Mouse (Mus musculus) MEL (cell line): ENCODE measurements around the gene Gh. TPM values are rescaled to one million over a fixed set of nuclear protein-coding genes. Genes with fewer than 3 reads are reported as not detected.

ENCODE experiments used
- DNase-seq: peaks from one replicate; pipeline ENCODE4 v3.0.0; 2011; ENCODE audit warnings: low read depth, low spot score
- H3K27ac ChIP-seq: 2 replicates; pipeline ENCODE4 v1.5.1; 2012; ENCODE audit warnings: low read depth, mild to moderate bottlenecking, control low read depth, low read length, moderate library complexity; ENCODE audit not compliant: control insufficient read depth
- H3K27me3 ChIP-seq, 2 experiments: fragments of 150-350 bp in 1 of 2; sonication (generic) in 1 of 2; 2 replicates each; pipeline ENCODE4 v1.6.1; 2012; ENCODE audit warnings: low read length in 2 of 2, mild to moderate bottlenecking in 2 of 2, improper control_type of control experiment in 1 of 2, moderate library complexity in 1 of 2; ENCODE audit not compliant: insufficient read depth in 2 of 2, control insufficient read depth in 1 of 2
- H3K36me3 ChIP-seq, 2 experiments: 2 replicates each; pipeline ENCODE4 v1.6.1; 2012 to 2014; ENCODE audit warnings: low read length in 2 of 2, improper control_type of control experiment in 1 of 2, inconsistent platforms in 1 of 2, mild to moderate bottlenecking in 1 of 2; ENCODE audit not compliant: insufficient read depth in 2 of 2, control insufficient read depth in 1 of 2
- H3K4me1 ChIP-seq, 2 experiments: fragments of 150-350 bp in 1 of 2; sonication (generic) in 1 of 2; 2 replicates each; pipeline ENCODE4 v1.6.1; 2012; ENCODE audit warnings: low read length in 2 of 2, improper control_type of control experiment in 1 of 2, mild to moderate bottlenecking in 1 of 2; ENCODE audit not compliant: insufficient read depth in 2 of 2, control insufficient read depth in 1 of 2
- H3K4me3 ChIP-seq, 2 experiments: fragments of 150-350 bp in 1 of 2; sonication (generic) in 1 of 2; 2 replicates each; pipeline ENCODE4 v1.5.1; 2012; ENCODE audit warnings: low read depth in 2 of 2, low read length in 2 of 2, mild to moderate bottlenecking in 2 of 2, moderate library complexity in 2 of 2, control low read depth in 1 of 2, improper control_type of control experiment in 1 of 2; ENCODE audit not compliant: control insufficient read depth in 1 of 2, insufficient read depth in 1 of 2
- H3K79me2 ChIP-seq: 2 replicates; pipeline ENCODE4 v1.6.1; 2012; ENCODE audit warnings: mild to moderate bottlenecking, low read length, moderate library complexity; ENCODE audit not compliant: control insufficient read depth, poor library complexity, insufficient read depth
- H3K9ac ChIP-seq: 2 replicates; pipeline ENCODE4 v1.6.1; 2012; ENCODE audit warnings: low read depth, mild to moderate bottlenecking, control low read depth, low read length, moderate library complexity; ENCODE audit not compliant: control insufficient read depth, poor library complexity, severe bottlenecking
- H3K9me3 ChIP-seq: fragments of 150-350 bp; sonication (generic); replicated peaks from 2 replicates; pipeline ENCODE4 v1.6.1; 2012; ENCODE audit warnings: mild to moderate bottlenecking, low read length, improper control_type of control experiment, moderate library complexity; ENCODE audit not compliant: insufficient read depth
- BHLHE40 ChIP-seq: IDR thresholded peaks from 2 replicates; pipeline ENCODE4 v1.6.1; 2012; ENCODE audit warnings: low read depth, mild to moderate bottlenecking, inconsistent platforms, low read length, improper control_type of control experiment, borderline replicate concordance
- CHD2 ChIP-seq: IDR thresholded peaks from 2 replicates; pipeline ENCODE4 v1.6.1; 2011; ENCODE audit warnings: low read length, improper control_type of control experiment
- CTCF ChIP-seq, 3 experiments: IDR thresholded peaks in 2 of 3; conservative IDR thresholded peaks in 1 of 3; 2 replicates each; pipeline ENCODE4 v1.5.1; 2011 to 2012; ENCODE audit warnings: low read length in 3 of 3, low read depth in 2 of 3, mild to moderate bottlenecking in 2 of 3, improper control_type of control experiment in 1 of 3, inconsistent platforms in 1 of 3, mixed read lengths in 1 of 3, moderate library complexity in 1 of 3; ENCODE audit not compliant: control insufficient read depth in 1 of 3, insufficient read depth in 1 of 3, poor library complexity in 1 of 3, severe bottlenecking in 1 of 3
- EP300 ChIP-seq, 2 experiments: IDR thresholded peaks; 2 replicates each; pipeline ENCODE4 v1.6.1; 2011; ENCODE audit warnings: improper control_type of control experiment in 2 of 2, low read length in 2 of 2, low read depth in 1 of 2, mild to moderate bottlenecking in 1 of 2
- KAT2A ChIP-seq: conservative IDR thresholded peaks from 2 replicates; pipeline ENCODE4 v1.6.1; 2012; ENCODE audit warnings: low read depth, low read length, improper control_type of control experiment, inconsistent platforms
- MAFK ChIP-seq: IDR thresholded peaks from 2 replicates; pipeline ENCODE4 v1.6.1; 2011; ENCODE audit warnings: low read depth, mild to moderate bottlenecking, low read length, improper control_type of control experiment, borderline replicate concordance
- MAX ChIP-seq: IDR thresholded peaks from 2 replicates; pipeline ENCODE4 v1.6.1; 2011; ENCODE audit warnings: low read length, improper control_type of control experiment
- MEF2A ChIP-seq: IDR thresholded peaks from 2 replicates; pipeline ENCODE4 v1.6.1; 2014; ENCODE audit warnings: low read depth, mild to moderate bottlenecking, inconsistent platforms, low read length, improper control_type of control experiment; ENCODE audit not compliant: poor library complexity, insufficient replicate concordance, severe bottlenecking; ENCODE audit errors: extremely low read depth
- MXI1 ChIP-seq: IDR thresholded peaks from 2 replicates; pipeline ENCODE4 v1.6.1; 2011; ENCODE audit warnings: mild to moderate bottlenecking, low read depth, low read length, improper control_type of control experiment
- MYB ChIP-seq: IDR thresholded peaks from 2 replicates; pipeline ENCODE4 v1.6.1; 2011; ENCODE audit warnings: mild to moderate bottlenecking, low read depth, low read length, improper control_type of control experiment
- MYC ChIP-seq: IDR thresholded peaks from 2 replicates; pipeline ENCODE4 v1.6.1; 2011; ENCODE audit warnings: low read depth, mild to moderate bottlenecking, low read length, improper control_type of control experiment, moderate library complexity
- POLR2A ChIP-seq, 2 experiments: IDR thresholded peaks; 2 replicates each; pipeline ENCODE4 v1.6.1; 2011 to 2012; ENCODE audit warnings: low read length in 2 of 2, mild to moderate bottlenecking in 2 of 2, control low read depth in 1 of 2, improper control_type of control experiment in 1 of 2, low read depth in 1 of 2, moderate library complexity in 1 of 2; ENCODE audit not compliant: control insufficient read depth in 1 of 2, insufficient read depth in 1 of 2, poor library complexity in 1 of 2
- POLR2AphosphoS2 ChIP-seq: IDR thresholded peaks from 2 replicates; pipeline ENCODE4 v1.6.1; 2011; ENCODE audit warnings: low read length, improper control_type of control experiment
- POLR2AphosphoS5 ChIP-seq: IDR thresholded peaks from 2 replicates; pipeline ENCODE4 v1.6.1; 2012; ENCODE audit warnings: low read depth, borderline replicate concordance, mild to moderate bottlenecking, inconsistent platforms, low read length, moderate library complexity, mixed read lengths
- RAD21 ChIP-seq: IDR thresholded peaks from 2 replicates; pipeline ENCODE4 v1.6.1; 2011; ENCODE audit warnings: mild to moderate bottlenecking, low read depth, low read length, improper control_type of control experiment
- RCOR1 ChIP-seq: IDR thresholded peaks from 2 replicates; pipeline ENCODE4 v1.6.1; 2012; ENCODE audit warnings: low read depth, mild to moderate bottlenecking, inconsistent platforms, low read length, improper control_type of control experiment
- SMC3 ChIP-seq: IDR thresholded peaks from 2 replicates; pipeline ENCODE4 v1.6.1; 2011; ENCODE audit warnings: low read depth, low read length, improper control_type of control experiment
- TBP ChIP-seq: IDR thresholded peaks from 2 replicates; pipeline ENCODE4 v1.8.0; 2011; ENCODE audit warnings: low read depth, low read length, improper control_type of control experiment
- TCF12 ChIP-seq: IDR thresholded peaks from 2 replicates; pipeline ENCODE4 v1.6.1; 2014; ENCODE audit warnings: low read depth, mild to moderate bottlenecking, inconsistent platforms, low read length, improper control_type of control experiment, moderate library complexity
- USF1 ChIP-seq: IDR thresholded peaks from 2 replicates; pipeline ENCODE4 v1.6.1; 2014; ENCODE audit warnings: low read depth, mild to moderate bottlenecking, inconsistent platforms, low read length, improper control_type of control experiment, moderate library complexity
- USF2 ChIP-seq, 2 experiments: IDR thresholded peaks; 2 replicates each; pipeline ENCODE4 v1.6.1; 2011 to 2012; ENCODE audit warnings: improper control_type of control experiment in 2 of 2, low read length in 2 of 2, borderline replicate concordance in 1 of 2, inconsistent platforms in 1 of 2, low read depth in 1 of 2, mild to moderate bottlenecking in 1 of 2; ENCODE audit not compliant: insufficient read depth in 1 of 2
- ZC3H11A ChIP-seq: IDR thresholded peaks from 2 replicates; pipeline ENCODE4 v1.6.1; 2012; ENCODE audit warnings: low read depth, mild to moderate bottlenecking, inconsistent platforms, low read length, improper control_type of control experiment
- ZKSCAN1 ChIP-seq: IDR thresholded peaks from 2 replicates; pipeline ENCODE4 v1.6.1; 2012; ENCODE audit warnings: low read depth, mild to moderate bottlenecking, inconsistent platforms, low read length, improper control_type of control experiment, moderate library complexity
- ZMIZ1 ChIP-seq: IDR thresholded peaks from 2 replicates; pipeline ENCODE4 v1.6.1; 2012; ENCODE audit warnings: low read depth, mild to moderate bottlenecking, inconsistent platforms, low read length, improper control_type of control experiment, moderate library complexity
- ZNF384 ChIP-seq: IDR thresholded peaks from 2 replicates; pipeline ENCODE4 v1.6.1; 2012; ENCODE audit warnings: low read depth, mild to moderate bottlenecking, inconsistent platforms, low read length, improper control_type of control experiment
- polyA plus RNA-seq, 2 experiments: library from polyadenylated mRNA; stranded (reverse) in 1 of 2; unstranded in 1 of 2; fragments of >175 nt in 1 of 2; fragments of >200 nt in 1 of 2; gene quantifications; 2 replicates each; pipeline versions ENCODE4 v1.2.1 to v1.2.4; 2012; ENCODE audit warnings: low replicate concordance in 2 of 2, low read depth in 1 of 2; ENCODE audit not compliant: insufficient read length in 2 of 2, insufficient read depth in 1 of 2, missing spikeins in 1 of 2
- total RNA-seq: library from RNA; depleted of rRNA; stranded (reverse); fragments of 300-350 nt; gene quantifications from 2 replicates; pipeline ENCODE4 v1.2.3, GENCODE M21; 2012

The Gh gene
- total and polyA plus RNA-seq, 3 experiments, result 0.08 TPM; not detected in 2

DNA sequence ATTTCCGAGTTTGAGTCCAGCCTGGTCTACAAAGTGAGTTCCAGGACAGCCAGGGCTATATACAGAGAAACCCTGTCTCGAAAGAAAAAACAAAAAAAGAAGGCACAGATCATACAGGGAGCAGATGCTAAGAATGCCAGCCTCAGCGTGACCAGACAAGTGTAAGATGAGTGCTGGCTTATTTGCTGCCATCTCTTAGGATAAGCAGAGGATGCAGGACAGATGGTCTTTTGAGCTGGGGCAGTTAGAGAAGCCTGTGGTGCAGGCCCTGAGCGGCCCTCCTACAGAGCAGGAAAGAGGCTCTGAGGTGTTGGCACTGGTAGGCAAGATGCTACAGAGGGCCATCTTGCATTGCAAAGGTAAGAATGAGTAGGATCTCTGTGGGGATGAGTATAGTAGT lies 18.3 kb downstream of the Gh start:
- no peak overlapping the region for H3K4me3 ChIP-seq
- no peaks in the 10 kb centered on the region for H3K79me2 ChIP-seq
- H3K4me1 ChIP-seq, result no peaks in the 10 kb centered on the region
- no peak overlapping the region for H3K9ac ChIP-seq
- DNase-seq, result no peak
- no peak for TF ChIP-seq MEF2A
- TF ChIP-seq ZC3H11A, result no peak
- TF ChIP-seq ZNF384, result no peak
- no peaks in the 10 kb centered on the region for H3K9me3 ChIP-seq
- H3K27me3 ChIP-seq, result no peaks in the 10 kb centered on the region
- no peaks in the 10 kb centered on the region for H3K36me3 ChIP-seq
- H3K27ac ChIP-seq, result no peak overlapping the region

DNA sequence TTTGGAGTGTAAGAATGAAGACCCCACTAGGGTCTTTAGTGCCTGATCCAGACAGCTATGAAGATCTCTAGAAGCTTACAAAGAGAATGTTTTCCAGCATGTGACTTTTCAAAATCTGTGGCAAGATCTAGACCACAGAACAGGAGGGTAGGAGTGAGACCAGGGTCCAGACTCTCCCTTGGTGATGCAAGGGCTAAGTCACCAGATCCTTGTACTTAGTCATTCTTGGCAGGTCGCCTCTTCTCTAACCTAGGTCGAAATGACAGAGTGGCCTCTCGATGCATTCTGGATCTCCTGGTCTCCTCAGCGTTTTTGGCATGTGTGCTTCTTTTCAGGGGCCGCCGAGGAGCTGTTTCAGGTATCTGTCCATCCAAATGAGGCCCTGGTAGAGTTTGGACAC lies 19.2 kb downstream of the Gh start:
- TF ChIP-seq POLR2AphosphoS2 (no peak), MAFK (no peak), MXI1 (no peak), ZMIZ1 (no peak), ZC3H11A (no peak), MYB (no peak), KAT2A (no peak), MAX (no peak)
- H3K36me3 ChIP-seq, result no peaks in the 10 kb centered on the region
- no peak overlapping the region for H3K9ac ChIP-seq
- no peak overlapping the region for H3K27ac ChIP-seq
- H3K4me3 ChIP-seq, result no peak overlapping the region
- no peak for DNase-seq
- H3K9me3 ChIP-seq, result no peaks in the 10 kb centered on the region
- H3K79me2 ChIP-seq, result no peaks in the 10 kb centered on the region
- H3K27me3 ChIP-seq, result no peaks in the 10 kb centered on the region
- peaks cover 0 to under 1% of the 10 kb centered on the region in 2 experiments; a peak in 1 of 4 replicates for H3K4me1 ChIP-seq

DNA sequence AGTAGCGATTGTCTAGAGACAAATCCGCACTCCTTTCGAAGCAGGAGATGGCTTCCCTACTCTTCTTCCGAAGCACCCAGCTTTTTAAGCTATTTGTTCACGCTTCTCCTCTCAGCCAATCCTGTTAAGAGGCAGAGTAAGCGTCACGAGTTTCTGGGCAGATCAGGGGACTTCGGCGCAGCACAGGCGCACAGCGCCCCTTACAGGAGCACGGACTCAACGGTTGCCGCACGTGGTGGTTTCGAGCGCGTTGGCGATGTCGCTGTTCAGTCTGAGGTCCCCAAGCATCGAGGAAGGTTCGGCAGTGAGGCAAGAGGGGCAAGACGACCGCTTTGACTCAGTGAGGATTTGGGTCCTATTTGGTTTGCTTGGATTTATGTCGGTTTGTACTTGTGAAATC lies 25.2 kb downstream of the Gh start, which contains the start of gene Tcam1:
Gene Tcam1, plus strand, starts transcription at position 219 of the 400 bp plus-strand sequence.
- Histone ChIP-seq H3K36me3 (peaks cover 0 to 9% of the 10 kb centered on the region in 2 experiments; a peak in 2 of 4 replicates), H3K9me3 (no peaks in the 10 kb centered on the region), H3K4me3 (peak within 1 kb of the TSS; percentile 2 to 6; a peak in 1 of 4 replicates), H3K9ac (peak within 1 kb of the TSS; percentile 44), H3K27me3 (no peaks in the 10 kb centered on the region), H3K79me2 (peaks cover 16% of the 10 kb centered on the region), H3K27ac (no peak within 1 kb of the TSS), H3K4me1 (peaks cover 0 to 22% of the 10 kb centered on the region in 2 experiments; a peak in 3 of 4 replicates)
- peak; percentile 99 for DNase-seq
- peak in 1 of 2 experiments; percentile 45; a peak in 1 of 4 replicates for TF ChIP-seq POLR2A (IDR thresholded peaks at IDR 0.05; ENCODE audit: control insufficient read depth in 1 of 2, insufficient read depth in 1 of 2, low read depth in 1 of 2, low read length in 2 of 2, poor library complexity in 1 of 2)
- peak; percentile 64 for TF ChIP-seq TBP
- TF ChIP-seq RCOR1, result no peak
- no peak for TF ChIP-seq POLR2AphosphoS5
- no peak for TF ChIP-seq USF2 (IDR thresholded peaks at IDR 0.05; ENCODE audit: borderline replicate concordance in 1 of 2, insufficient read depth in 1 of 2, low read depth in 1 of 2, low read length in 2 of 2)
- peak; percentile 86 for TF ChIP-seq MYB
- peak; percentile 59 for TF ChIP-seq RAD21
- no peak for TF ChIP-seq TCF12
- peak; percentile 88 for TF ChIP-seq BHLHE40
- peak; percentile 100 for TF ChIP-seq MYC
- TF ChIP-seq MAX, result peak; percentile 100
- 0 out of 4 replicates have a peak, but pooled peaks of 1 of the 2 experiments have one; percentile 48 for TF ChIP-seq EP300 (IDR thresholded peaks at IDR 0.05; ENCODE audit: low read depth in 1 of 2, low read length in 2 of 2)
- TF ChIP-seq ZKSCAN1, result no peak; the same call in 1 of the 2 replicates
- peak; percentile 97 for TF ChIP-seq CHD2
- TF ChIP-seq SMC3, result peak; percentile 46; the same call in 1 of the 2 replicates
- no peak for TF ChIP-seq KAT2A
- peak; percentile 75 to 91 (median 88) for TF ChIP-seq CTCF (IDR thresholded peaks at IDR 0.05 in 2 of 3, conservative IDR thresholded peaks at IDR 0.05 in 1 of 3; ENCODE audit: control insufficient read depth in 1 of 3, insufficient read depth in 1 of 3, low read depth in 2 of 3, low read length in 3 of 3, poor library complexity in 1 of 3, severe bottlenecking in 1 of 3)
- peak; percentile 93; the same call in 1 of the 2 replicates for TF ChIP-seq MXI1
- TF ChIP-seq MEF2A, result no peak
- peak; percentile 82 for TF ChIP-seq USF1
